Mouse (Mus musculus): ENCODE results near the gene Lmo4.

Gene Lmo4

DNA sequence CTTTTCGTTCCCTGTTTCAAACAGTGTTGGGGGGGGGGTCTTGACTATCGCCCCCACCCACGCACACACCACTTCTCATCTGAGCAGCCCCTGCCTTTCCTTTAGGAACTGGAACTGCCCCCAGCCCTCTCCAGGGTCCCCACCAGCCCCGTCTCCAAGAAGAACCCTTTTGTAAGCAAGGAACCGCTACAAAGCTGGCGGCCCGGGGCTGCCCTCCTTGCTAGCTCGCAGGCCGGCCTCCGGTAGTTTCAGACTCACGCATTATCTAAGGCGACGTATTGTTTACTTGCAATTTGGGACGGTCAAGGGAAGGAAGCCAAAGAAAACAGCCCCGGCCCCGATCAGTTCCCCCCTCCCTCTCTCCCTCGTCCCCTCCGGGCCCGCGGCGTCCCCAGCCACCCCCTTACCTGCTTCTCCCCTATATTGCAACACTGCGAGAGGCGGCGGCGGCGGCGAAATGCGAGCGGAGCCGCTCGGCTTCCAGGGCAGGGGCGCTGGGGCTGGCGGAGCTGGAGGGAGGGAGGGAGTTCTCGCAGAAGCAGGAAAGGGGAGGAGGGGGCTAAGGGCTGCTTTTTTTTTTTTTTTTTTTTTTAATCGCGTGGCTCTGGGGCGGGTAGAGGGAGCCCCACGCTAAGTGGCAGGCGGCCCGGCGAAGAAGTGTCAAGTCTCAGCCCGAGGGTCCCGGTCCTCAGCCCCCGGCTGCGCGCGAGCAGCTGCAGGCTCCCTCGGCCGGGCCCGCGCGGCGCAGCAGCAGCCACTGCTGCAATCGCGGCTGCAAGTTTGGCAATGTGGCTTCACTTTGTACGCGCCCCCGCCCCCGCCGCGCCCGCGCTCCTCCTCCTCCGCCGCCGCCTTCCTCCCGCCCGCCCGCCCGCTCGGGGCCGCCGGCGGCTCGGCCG is at the start of gene Lmo4:
Gene Lmo4 (minus strand): TSS at position 808 of the 899 bp plus-strand sequence.
- peak; percentile 38 for DNase-seq (ENCODE audit: low read depth)

DNA sequence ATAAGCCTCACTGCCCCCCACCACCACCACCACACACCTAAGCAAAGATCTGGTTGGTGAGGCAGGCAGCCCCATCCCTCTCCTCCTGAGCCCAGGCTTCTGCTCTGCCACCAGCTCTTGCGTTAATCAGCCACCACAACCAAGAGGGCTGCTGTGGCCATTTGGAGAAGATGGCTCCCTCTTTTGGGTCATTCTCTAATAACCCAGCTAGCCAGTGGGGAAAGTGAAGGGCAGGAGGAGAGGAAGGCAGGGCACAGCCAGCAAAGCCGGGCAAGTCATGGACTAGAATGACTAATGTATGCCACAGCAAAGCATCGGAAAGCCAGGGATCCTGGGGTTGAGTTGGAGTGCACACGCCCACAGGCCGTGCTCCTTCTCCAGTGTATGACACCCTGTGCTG is 49.3 kb upstream of the Lmo4 start:
- no peak for DNase-seq (ENCODE audit: low read depth)

DNA sequence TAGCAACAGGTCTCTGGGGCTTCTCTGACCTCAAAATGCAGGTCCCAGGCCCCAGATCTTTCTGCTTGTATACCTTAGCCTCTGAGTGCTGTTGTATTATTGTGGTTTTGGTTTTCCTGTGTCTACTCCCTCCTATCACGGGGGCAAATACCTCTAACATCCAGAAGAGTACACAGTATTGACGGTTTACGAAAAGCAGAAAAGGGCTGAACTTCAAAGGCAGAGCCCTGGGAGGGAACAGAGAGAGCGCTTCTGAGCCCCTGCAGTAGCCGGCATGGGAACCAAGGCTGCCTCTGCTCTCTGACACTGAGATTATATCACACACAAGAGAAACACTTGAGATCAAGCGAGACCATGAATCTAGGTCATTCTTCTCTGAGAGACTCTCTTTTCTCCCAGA is 48.0 kb upstream of the Lmo4 start:
- no peak for DNase-seq (ENCODE audit: low read depth)

GRCm38 (mm10) chr3:144252109-144252508 is 47.1 kb upstream of the Lmo4 start:
- DNase-seq (ENCODE audit: low read depth) = no peak

- DNase-seq (ENCODE audit: low read depth) = peak; percentile 50
These were observed 37.1 kb upstream of the Lmo4 start for GRCm38 (mm10) chr3:144242025-144242673.

DNA sequence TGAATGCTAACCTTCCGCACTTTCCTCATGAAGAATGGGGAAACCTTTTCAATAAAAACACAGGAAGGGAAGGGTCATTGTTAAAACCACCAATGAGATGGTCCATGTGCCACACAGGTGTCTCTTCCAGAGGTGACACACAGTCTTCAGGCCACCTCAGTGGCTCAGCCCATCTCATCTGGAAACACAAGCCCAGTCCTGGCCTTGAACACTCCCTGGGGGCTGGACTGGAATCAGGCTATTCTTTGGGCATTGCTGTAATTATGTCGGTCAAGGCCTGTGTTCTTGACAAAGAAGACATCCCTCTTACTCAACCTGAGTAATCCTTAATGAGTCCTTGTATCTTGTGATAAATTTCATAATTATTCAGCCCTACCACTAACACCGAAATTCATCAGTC is 36.1 kb upstream of the Lmo4 start:
- DNase-seq (ENCODE audit: low read depth) = no peak

GRCm38 (mm10) chr3:144238482-144238881 is 33.5 kb upstream of the Lmo4 start:
- no peak for DNase-seq (ENCODE audit: low read depth)

GRCm38 (mm10) chr3:144232347-144233008 is 27.5 kb upstream of the Lmo4 start:
- no peak for DNase-seq (ENCODE audit: low read depth)

- DNase-seq (ENCODE audit: low read depth) = no peak
These were observed 26.9 kb upstream of the Lmo4 start for GRCm38 (mm10) chr3:144231931-144232330.

DNA sequence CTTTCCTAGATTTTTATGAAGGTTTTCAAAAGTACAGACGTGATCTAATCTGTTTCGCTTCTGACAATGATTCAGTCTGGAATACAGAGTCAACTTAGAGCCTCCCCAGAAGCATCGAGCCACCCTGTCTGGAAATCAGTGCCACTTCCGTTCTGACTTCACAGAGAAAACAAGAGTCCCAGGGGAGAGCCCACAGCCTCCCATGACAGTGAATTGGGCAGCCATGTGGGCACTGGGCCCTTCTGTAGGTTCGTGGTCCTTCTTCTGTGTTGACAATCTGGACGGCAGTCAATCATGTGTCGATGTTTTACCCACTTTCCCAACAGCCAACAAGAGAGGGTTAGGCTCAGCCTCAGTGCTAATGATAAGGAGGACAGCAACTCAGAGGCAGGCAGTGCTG is 26.4 kb upstream of the Lmo4 start:
- no peak for DNase-seq (ENCODE audit: low read depth)

GRCm38 (mm10) chr3:144230016-144230415 is 25.0 kb upstream of the Lmo4 start:
- DNase-seq (ENCODE audit: low read depth) = no peak

- no peak for DNase-seq (ENCODE audit: low read depth)
These were observed 24.3 kb upstream of the Lmo4 start for GRCm38 (mm10) chr3:144229312-144229711.

DNA sequence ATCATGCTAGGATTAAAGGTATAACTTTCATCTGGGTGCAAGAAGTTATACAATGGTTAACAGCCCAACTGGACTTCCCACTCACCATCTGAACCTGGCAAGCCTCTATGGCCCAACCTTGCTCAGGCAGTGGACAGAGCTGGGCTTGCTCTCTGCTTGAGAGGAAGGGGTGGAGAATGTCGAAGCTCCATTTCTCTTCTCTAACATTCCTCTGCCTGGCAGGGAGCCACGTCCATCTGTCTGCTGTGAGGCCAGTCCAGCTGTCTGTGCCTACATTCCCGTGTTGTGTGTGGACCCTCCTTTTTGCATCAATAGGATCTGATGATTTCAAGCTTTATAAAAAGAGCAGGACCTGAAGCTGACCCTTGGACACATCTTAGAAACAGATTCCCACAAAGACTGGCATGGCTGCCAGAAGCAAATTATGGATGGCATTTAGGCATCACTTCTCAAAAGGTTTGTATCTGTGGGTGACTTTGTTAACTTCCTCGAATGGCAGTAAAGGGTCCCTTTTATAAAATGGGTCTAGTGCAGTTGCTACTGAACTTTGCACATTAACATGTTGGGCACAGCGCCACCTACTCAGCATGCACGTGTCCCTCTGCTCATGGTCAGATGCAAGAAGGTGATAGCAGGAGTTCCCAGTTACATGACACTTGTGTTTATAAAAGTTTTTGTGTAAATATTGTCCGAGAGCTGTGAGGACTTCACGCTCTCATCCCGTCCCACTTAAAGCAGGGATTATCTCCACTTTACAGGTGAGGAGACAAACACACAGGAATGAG is 20.6 kb upstream of the Lmo4 start:
- no peak for DNase-seq (ENCODE audit: low read depth)

GRCm38 (mm10) chr3:144224594-144224993 is 19.6 kb upstream of the Lmo4 start:
- DNase-seq (ENCODE audit: low read depth) = no peak

GRCm38 (mm10) chr3:144223377-144224105 is 18.5 kb upstream of the Lmo4 start:
- no peak for DNase-seq (ENCODE audit: low read depth)

GRCm38 (mm10) chr3:144222381-144222780 is 17.4 kb upstream of the Lmo4 start:
- DNase-seq (ENCODE audit: low read depth) = no peak

GRCm38 (mm10) chr3:144207498-144207897 is 2.5 kb upstream of the Lmo4 start:
- peak; percentile 48 for DNase-seq (ENCODE audit: low read depth)

- DNase-seq (ENCODE audit: low read depth) = no peak
These were observed 1.9 kb upstream of the Lmo4 start for GRCm38 (mm10) chr3:144206942-144207341.

DNA sequence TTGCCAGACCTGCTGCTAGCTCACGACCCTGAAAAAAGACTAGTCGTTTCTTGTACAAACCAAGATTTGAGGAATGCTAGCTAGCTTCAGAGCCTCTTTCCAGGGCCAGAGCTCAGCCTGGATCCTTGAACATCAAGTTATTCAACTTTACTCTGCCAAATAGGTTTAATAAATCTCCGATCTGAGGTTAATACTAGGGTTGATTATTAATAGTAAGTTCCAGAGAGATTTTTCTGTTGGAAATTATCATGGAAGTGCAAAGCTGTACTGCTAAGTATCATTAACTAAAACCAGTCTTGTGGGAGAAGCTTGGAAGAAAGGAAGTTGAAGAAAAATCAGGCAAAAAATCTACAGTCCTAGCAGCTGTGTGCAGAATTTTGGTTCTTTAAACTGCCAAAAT is 1.2 kb upstream of the Lmo4 start:
- DNase-seq (ENCODE audit: low read depth) = no peak

DNA sequence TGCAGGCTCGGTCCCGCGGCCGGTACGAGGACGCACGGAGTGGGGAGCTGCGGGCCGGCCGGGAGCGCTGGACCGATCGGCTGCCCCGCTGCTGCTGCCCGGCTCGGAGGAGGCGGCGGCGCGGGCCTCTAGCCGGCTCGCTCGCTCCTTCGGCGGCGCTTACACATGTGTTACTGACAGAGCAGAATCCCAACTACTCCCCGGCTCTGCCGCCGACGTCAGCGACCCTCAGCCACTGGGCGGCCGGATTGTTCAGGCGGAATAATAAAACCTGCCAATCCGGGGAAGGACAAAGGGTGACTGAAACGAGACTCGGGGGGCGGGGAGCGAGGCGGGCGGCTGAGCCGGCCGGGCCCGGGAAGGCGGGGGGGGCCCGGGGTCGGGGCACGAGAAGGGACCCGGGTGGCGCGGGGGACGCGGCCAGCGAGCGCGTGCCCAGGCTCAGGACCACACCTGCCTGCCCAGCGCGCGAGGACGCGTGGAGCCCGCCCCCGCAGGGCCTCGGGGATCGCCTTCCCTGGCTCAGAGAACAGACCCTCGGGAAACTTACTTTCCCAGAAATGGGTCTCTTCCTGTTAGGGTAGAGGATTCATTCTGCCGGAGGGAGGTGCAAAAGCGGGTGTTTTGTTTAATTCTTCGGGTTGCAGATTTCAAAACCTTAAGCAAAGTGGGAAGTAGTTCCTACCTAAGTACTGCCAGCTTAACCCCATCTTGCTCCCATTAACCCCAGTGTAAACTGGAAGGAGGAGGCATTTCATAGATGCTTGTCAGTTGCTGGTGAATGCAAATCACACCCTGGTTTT is 532 bp upstream of the Lmo4 start:
- peak; percentile 72 for DNase-seq (ENCODE audit: low read depth)

Measured in c-Kit-positive CD71-positive TER-119-negative erythroid progenitor cells, embryonic 14.5 days (primary cell).